Mouse (Mus musculus) heart, embryonic 13.5 days (tissue): ENCODE measurements around the gene Stat6. TPM values are rescaled to one million over a fixed set of nuclear protein-coding genes. Genes with fewer than 3 reads are reported as not detected.

ENCODE experiments used
- ATAC-seq: fragments of 200-750 bp; cut with Nextera tagmentation; 2 replicates; pipeline ENCODE4 v1.8.0; 2017; ENCODE audit warnings: moderate TSS enrichment; ENCODE audit not compliant: insufficient number of reproducible peaks, low FRiP score, low TSS enrichment; ENCODE audit errors: extremely low read depth
- H3K27ac ChIP-seq: fragments of 300-500 bp; sonication (generic); replicated peaks from 2 replicates; pipeline ENCODE4 v1.5.1; 2015; ENCODE audit warnings: moderate library complexity, mild to moderate bottlenecking, inconsistent platforms
- H3K27me3 ChIP-seq: fragments of 300-500 bp; sonication (generic); replicated peaks from 2 replicates; pipeline ENCODE4 v1.6.1; 2015; ENCODE audit warnings: mild to moderate bottlenecking, inconsistent platforms
- H3K36me3 ChIP-seq: fragments of 300-500 bp; sonication (generic); 2 replicates; pipeline ENCODE4 v1.6.1; 2015; ENCODE audit warnings: mild to moderate bottlenecking, inconsistent platforms
- H3K4me1 ChIP-seq: fragments of 300-500 bp; sonication (generic); 2 replicates; pipeline ENCODE4 v1.6.1; 2015; ENCODE audit warnings: inconsistent platforms
- H3K4me2 ChIP-seq: fragments of 300-500 bp; sonication (generic); 2 replicates; pipeline ENCODE4 v1.6.1; 2015; ENCODE audit warnings: inconsistent platforms, mild to moderate bottlenecking, moderate library complexity
- H3K4me3 ChIP-seq: fragments of 300-500 bp; sonication (generic); 2 replicates; pipeline ENCODE4 v1.5.1; 2015; ENCODE audit warnings: moderate library complexity, mild to moderate bottlenecking, inconsistent platforms
- H3K9ac ChIP-seq: fragments of 300-500 bp; sonication (generic); 2 replicates; pipeline ENCODE4 v1.6.1; 2015; ENCODE audit warnings: inconsistent platforms, mild to moderate bottlenecking, moderate library complexity
- H3K9me3 ChIP-seq: fragments of 300-500 bp; sonication (generic); 2 replicates; pipeline ENCODE4 v1.6.1; 2016; ENCODE audit warnings: inconsistent platforms
- WGBS: fragments of 180-500 bp; shearing (Covaris S2); methylation state at CpG from one replicate; pipeline ENCODE4 v1.1.7; 2015; ENCODE audit warnings: mixed read lengths; 5-methylcytosine and 5-hydroxymethylcytosine counted together
- polyA plus RNA-seq: library from polyadenylated mRNA; unstranded; fragments of >200 nt; fragmentation: Nextera tagmentation; extraction: Ambion mirVana; gene quantifications from 2 replicates; pipeline ENCODE4 v1.2.1, GENCODE M21; 2015

Gene Stat6
- 24.5 and 24.6 TPM in 2 replicates for polyA plus RNA-seq

DNA sequence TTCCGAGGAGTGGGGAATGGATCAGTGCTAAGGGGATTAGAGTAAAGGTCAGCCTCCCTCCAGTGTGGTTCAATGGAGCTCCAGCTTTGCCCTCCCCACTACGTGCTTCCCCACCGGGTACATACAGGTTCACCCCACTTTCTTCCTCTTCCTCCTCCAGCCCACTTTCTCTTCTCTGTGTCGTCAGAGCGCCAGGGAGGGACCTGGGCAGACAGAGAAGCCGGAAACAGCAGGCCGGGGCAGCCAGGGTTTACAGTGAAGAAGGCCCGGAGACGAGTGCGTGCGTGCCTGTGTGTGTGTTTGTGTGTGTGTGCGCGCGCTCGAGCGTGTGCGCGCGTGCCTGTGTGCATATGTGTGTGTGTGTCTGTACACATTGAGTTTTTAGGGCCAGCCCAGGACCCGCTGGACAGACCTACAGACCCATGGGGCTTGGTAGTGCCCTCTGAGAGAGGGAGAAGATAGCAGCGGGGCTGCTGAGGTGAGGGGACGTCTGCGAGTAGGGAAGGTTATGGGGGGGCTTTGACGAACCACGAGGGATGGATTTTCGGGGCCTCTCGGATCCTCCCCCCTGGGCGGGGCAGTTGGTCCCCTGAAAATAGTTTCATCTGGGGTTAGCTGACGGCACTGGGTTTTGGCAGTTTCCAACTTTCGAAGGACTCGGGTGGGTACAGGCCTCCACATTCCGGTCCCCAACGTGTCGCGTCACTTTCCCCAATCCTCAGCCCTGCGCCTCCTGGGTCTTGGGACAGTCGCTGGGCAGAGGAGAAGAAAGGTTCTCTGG, at the start of gene Stat6:
Gene Stat6, plus strand, starts transcription at position 215 of the 781 bp plus-strand sequence.
- H3K27ac ChIP-seq = peak within 1 kb of the TSS; percentile 96
- peak within 1 kb of the TSS; percentile 92 for H3K4me2 ChIP-seq
- peak within 1 kb of the TSS; percentile 91 for H3K9ac ChIP-seq
- H3K27me3 ChIP-seq = no peaks in the 10 kb centered on the region
- peaks cover 23% of the 10 kb centered on the region for H3K4me1 ChIP-seq
- ATAC-seq = peak; percentile 62
- peaks cover 13% of the 10 kb centered on the region for H3K36me3 ChIP-seq
- H3K9me3 ChIP-seq = no peaks in the 10 kb centered on the region
- H3K4me3 ChIP-seq = peak within 1 kb of the TSS; percentile 62
- WGBS = under 1% methylated on average over 37 of the region's 37 CpGs

DNA sequence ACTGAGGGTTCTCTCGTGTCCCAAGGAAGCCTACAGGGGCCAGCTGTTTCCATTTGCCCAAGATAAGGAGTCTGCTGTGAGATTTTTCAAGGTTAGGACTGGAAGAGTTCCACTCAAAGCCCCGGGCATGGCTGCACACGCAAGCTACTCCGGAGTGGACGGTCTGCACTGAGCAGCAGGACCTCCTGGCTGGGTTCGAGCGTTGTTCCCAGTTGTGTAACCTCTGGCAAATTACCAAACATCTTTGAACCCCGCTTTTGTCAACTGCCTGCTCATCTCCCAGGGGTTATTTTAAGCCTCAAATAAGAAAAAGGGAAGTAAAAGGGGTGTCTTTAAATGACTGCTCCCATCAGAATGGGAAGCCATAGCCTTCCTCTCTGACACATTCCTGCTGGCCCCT, 48.4 kb upstream of the Stat6 start:
- no peak overlapping the region; the same call in 1 of the 2 replicates for H3K9ac ChIP-seq
- no peaks in the 10 kb centered on the region for H3K9me3 ChIP-seq
- no peak for ATAC-seq
- 54% methylated on average over 8 of the region's 8 CpGs for WGBS
- 0 out of 2 replicates have a peak overlapping the region, but pooled peaks have one; percentile 15 for H3K27ac ChIP-seq
- H3K4me1 ChIP-seq = peaks cover 86% of the 10 kb centered on the region
- no peak overlapping the region for H3K4me3 ChIP-seq
- H3K27me3 ChIP-seq = no peaks in the 10 kb centered on the region
- H3K36me3 ChIP-seq = peaks cover 41% of the 10 kb centered on the region
- no peak overlapping the region for H3K4me2 ChIP-seq

DNA sequence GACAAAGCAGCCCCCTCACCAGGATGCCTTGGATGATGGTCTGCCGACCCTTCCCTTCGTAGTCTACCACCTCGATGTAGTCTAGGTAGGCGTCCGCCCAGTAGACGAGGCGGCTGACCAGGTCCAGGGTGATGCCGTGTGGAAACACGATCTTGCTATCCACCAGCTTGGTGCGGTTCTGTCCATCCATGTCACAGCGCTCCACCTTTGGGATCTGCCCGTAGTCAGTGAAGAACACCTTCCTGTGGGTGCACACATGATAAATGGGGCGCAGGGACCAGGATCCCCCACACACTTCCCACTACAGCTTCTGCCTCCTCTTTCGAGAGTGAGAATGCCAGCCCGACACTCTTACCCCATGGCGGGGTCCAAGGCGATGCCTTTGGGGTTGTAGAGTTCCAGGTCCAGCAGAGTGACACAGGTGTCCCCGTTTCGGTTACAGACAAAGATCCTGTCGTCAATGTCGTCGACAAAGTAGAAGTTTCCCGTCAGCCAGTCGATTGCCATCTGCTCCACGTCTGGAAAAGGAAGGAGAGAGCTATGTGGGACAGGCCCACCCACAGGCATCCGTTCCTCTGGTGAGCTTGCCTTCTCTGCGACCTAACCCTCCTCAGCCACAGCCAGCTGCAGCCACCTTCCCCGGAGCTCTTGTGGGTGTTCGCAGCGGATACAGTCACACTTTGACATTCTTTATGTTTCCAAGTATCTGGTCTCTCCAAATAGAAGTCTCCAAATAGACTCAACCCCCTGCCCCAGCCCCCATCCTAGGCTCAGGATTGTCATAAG, 47.7 kb upstream of the Stat6 start:
- ATAC-seq = no peak
- Histone ChIP-seq H3K4me3 (no peak overlapping the region), H3K4me1 (peaks cover 93% of the 10 kb centered on the region), H3K27ac (peak overlapping the region; percentile 86), H3K4me2 (no peak overlapping the region), H3K27me3 (no peaks in the 10 kb centered on the region), H3K9me3 (no peaks in the 10 kb centered on the region), H3K36me3 (peaks cover 34% of the 10 kb centered on the region), H3K9ac (peak overlapping the region; percentile 5)
- 76% methylated on average over 30 of the region's 30 CpGs for WGBS

DNA sequence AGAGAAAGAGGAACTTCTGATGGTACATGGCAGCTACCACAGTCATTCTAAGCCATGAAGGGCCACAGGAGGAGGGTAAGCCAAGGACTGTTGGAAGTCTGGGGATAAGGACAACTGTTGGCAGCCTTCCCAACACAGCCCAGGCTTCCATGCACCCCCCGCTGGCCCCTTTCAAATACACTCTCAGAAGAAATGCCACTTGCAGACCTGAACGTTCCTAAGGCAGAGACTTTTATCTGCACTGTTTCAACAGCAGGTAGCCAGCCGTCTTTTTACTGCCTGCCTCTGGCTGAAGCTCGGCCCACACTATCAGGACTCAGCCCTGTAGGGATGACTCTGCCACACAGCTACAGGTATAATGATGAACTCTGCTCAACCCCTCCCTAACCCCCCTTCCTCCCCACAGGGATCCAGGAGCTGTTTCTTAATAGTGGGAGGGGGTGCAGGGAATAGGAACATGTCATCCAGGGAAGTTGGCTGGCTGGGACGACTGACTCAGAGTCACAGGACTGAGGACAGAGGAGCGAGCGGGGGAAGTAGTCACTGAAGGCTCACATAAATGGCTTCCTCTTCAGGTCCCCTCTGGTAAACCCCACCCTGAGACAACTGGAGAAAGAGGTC, 46.4 kb upstream of the Stat6 start:
- Histone ChIP-seq H3K27me3 (no peaks in the 10 kb centered on the region), H3K4me3 (no peak overlapping the region), H3K36me3 (peaks cover 28% of the 10 kb centered on the region), H3K9ac (peak overlapping the region; percentile 54), H3K4me1 (peaks cover 96% of the 10 kb centered on the region), H3K9me3 (no peaks in the 10 kb centered on the region), H3K27ac (peak overlapping the region; percentile 86), H3K4me2 (peak overlapping the region; percentile 43)
- 26% methylated on average over 7 of the region's 7 CpGs for WGBS
- peak; percentile 48; the same call in 1 of the 2 replicates for ATAC-seq

DNA sequence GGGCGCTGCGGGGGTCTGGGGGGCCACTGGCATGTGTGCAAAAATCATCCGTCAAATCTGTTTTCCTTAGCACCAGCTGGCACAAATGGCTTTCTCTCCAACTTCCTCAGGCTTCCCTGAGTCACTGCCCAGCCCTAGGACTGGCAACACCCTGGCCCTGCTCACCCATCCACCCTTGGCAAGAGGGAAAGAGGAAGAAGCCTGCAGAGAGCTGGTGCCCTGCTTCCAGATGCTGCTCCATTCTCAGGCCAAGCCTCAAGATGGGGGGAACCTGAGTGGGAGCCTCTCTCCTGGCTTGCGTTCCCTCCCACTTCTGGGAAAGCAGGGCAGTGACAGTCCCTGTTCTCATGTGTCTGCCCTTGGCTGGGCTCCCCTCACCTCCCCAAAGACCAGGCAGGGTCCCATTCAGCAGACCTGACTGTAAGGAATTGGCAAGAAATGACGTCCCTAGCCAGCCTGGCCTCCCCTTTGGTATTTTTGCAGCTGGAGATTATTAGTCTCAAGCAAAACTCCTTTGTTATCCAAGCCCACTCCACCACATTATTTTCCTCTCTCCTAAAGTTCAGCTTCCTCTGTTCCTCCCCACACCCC, 45.4 kb upstream of the Stat6 start:
- H3K9ac ChIP-seq = peak overlapping the region; percentile 52
- H3K4me1 ChIP-seq = peaks cover 87% of the 10 kb centered on the region
- no peak for ATAC-seq
- H3K27me3 ChIP-seq = no peaks in the 10 kb centered on the region
- no peak overlapping the region for H3K4me3 ChIP-seq
- H3K9me3 ChIP-seq = no peaks in the 10 kb centered on the region
- 60% methylated on average over 5 of the region's 5 CpGs for WGBS
- H3K36me3 ChIP-seq = peaks cover 38% of the 10 kb centered on the region
- H3K27ac ChIP-seq = peak overlapping the region; percentile 86
- no peak overlapping the region for H3K4me2 ChIP-seq

DNA sequence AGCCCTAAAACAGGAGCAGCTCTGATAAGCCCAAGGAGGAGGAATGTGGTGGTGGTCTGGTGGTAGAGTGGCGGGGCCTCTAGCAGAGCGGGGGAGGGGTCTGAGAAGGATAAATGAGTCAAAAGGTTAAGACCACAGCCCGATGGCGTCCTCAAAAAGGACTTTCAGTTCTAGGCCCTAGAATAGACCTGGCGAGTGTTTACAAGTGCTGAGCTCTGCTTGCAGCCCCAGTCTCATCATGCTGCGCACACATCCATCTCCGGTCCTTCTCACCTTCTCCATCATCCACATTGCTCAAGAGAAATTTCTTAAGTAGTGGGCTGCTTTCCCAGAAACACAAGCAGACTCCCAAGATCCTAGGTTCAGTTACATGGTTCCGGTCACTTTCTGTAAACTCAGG, 44.2 kb upstream of the Stat6 start:
- peaks cover 38% of the 10 kb centered on the region for H3K36me3 ChIP-seq
- H3K27me3 ChIP-seq = no peaks in the 10 kb centered on the region
- H3K27ac ChIP-seq = no peak overlapping the region
- no peak for ATAC-seq
- H3K9me3 ChIP-seq = no peaks in the 10 kb centered on the region
- no peak overlapping the region for H3K9ac ChIP-seq
- H3K4me1 ChIP-seq = peaks cover 84% of the 10 kb centered on the region
- no peak overlapping the region for H3K4me2 ChIP-seq
- no peak overlapping the region for H3K4me3 ChIP-seq
- WGBS = 50% methylated on average over 8 of the region's 8 CpGs

DNA sequence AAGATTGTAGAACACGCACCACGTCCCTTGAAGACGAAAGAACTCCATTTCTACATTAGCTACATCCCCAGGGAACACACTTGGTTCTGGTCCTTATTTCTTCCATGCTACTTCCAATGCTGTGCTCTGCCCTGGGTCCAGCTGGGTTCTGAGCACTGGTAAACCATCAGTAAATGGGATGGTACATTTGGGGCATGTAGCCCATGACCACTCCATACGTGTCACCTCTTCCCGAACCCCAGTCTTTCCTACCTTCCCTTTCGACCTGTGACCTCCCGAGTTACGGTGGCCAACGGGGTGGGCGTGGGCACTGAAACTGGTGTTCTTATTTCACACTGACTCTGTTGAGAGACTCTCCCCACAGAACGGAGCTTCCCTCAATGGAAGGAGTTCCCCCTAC, 43.5 kb upstream of the Stat6 start:
- H3K27me3 ChIP-seq = no peaks in the 10 kb centered on the region
- 83% methylated on average over 11 of the region's 11 CpGs for WGBS
- peak overlapping the region; percentile 81 for H3K27ac ChIP-seq
- H3K4me1 ChIP-seq = peaks cover 84% of the 10 kb centered on the region
- ATAC-seq = no peak
- no peak overlapping the region for H3K4me3 ChIP-seq
- peaks cover 38% of the 10 kb centered on the region for H3K36me3 ChIP-seq
- no peaks in the 10 kb centered on the region for H3K9me3 ChIP-seq
- H3K4me2 ChIP-seq = no peak overlapping the region
- H3K9ac ChIP-seq = no peak overlapping the region

DNA sequence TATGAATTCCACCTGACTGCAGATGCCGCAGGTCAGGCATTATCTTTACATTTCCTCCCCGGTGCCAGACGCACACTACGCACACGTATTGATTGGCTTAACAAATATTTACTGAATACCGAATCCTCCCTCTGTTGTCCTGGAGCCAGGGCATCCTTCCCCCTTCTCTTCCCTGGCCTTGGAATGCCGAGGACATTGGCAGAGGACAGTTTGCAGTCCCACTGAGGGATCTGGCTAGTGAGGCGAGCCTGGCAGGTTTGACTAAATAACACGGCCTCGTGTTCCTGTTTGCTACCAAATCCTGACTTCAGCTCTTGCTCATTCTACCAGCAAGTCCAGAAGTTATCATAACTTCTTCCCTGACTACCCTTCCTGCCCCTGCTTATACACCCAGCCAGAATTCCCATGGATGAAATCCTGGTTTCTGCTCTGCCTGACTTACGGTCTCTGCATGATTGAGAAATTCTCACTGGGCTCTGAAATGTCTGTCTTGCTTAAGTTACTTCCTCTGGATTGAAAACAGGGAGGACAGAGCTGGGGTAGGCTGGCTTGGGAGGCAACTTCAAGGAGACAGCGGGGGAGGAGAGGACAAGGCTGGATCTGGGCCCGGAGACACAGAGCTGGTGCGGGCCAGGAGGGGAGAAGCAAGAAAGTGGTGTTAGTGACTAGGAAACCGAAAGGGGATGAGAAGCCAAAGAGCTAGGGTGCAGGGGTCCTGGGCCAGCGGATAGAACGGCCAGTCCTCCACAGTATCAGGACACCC, 42.8 kb upstream of the Stat6 start:
- peak overlapping the region; percentile 34; the same call in 1 of the 2 replicates for H3K9ac ChIP-seq
- H3K27me3 ChIP-seq = no peaks in the 10 kb centered on the region
- H3K9me3 ChIP-seq = no peaks in the 10 kb centered on the region
- WGBS = 49% methylated on average over 17 of the region's 17 CpGs
- peaks cover 39% of the 10 kb centered on the region for H3K36me3 ChIP-seq
- H3K4me2 ChIP-seq = 0 out of 2 replicates have a peak overlapping the region, but pooled peaks have one; percentile 1
- peaks cover 84% of the 10 kb centered on the region for H3K4me1 ChIP-seq
- H3K27ac ChIP-seq = peak overlapping the region; percentile 81
- ATAC-seq = no peak; the same call in 1 of the 2 replicates
- no peak overlapping the region for H3K4me3 ChIP-seq

DNA sequence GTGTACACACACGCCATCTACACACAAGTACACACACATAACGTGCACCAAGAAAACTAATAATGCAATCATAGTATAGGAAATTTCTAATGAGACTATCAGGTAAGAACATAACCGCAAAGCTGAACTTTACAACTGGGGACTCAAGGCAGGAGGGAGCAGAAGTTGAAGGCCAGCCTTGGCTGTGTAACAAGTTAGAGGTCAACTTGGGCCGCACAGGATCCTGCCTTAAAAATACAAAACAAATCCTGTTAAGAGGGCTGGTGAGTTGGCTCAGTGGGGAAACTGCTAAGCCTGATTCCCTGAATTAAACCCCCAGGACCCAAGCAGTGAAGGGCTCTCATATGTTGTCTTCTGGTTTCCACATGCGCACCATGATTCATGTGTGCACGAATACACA, 40.6 kb upstream of the Stat6 start:
- peaks cover 69% of the 10 kb centered on the region for H3K4me1 ChIP-seq
- no peaks in the 10 kb centered on the region for H3K27me3 ChIP-seq
- ATAC-seq = no peak
- 93% methylated on average over 6 of the region's 6 CpGs for WGBS
- peaks cover 56% of the 10 kb centered on the region for H3K36me3 ChIP-seq
- no peak overlapping the region for H3K27ac ChIP-seq
- H3K9ac ChIP-seq = no peak overlapping the region
- H3K4me3 ChIP-seq = no peak overlapping the region
- H3K4me2 ChIP-seq = no peak overlapping the region
- no peaks in the 10 kb centered on the region for H3K9me3 ChIP-seq
